Mouse (Mus musculus) mature B cell (primary cell): ENCODE measurements around the gene BC029722.
"Not testable (repeated sequence)": the region's sequence is repeated elsewhere in the genome, so short reads cannot be mapped to it uniquely, and the experiment has no call there.

Experiments
- in situ Hi-C: fragments of 300-500 bp; cut with MboI; formaldehyde crosslinking; loops from 2 replicates; pipeline ENCODE4 v1.14.3; 2019

Gene BC029722

DNA sequence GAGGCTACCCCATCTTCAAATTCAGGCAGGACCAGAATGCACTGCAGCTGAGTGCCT is at the start of gene BC029722:
Gene BC029722, minus strand, starts transcription at position 35 of the 57 bp plus-strand sequence.
- in situ Hi-C loops, result no loop called here

GRCm38 (mm10) chr2:155868320-155868719 is 49.1 kb upstream of the BC029722 start:
- in situ Hi-C loops, result no loop called here

- in situ Hi-C loops, result no loop called here
Measured at GRCm38 (mm10) chr2:155863301-155863867, 44.2 kb upstream of the BC029722 start.

GRCm38 (mm10) chr2:155862573-155863300 is 43.5 kb upstream of the BC029722 start:
- in situ Hi-C loops, result no loop called here

GRCm38 (mm10) chr2:155861581-155861980 is 42.4 kb upstream of the BC029722 start:
- in situ Hi-C loops, result no loop called here

DNA sequence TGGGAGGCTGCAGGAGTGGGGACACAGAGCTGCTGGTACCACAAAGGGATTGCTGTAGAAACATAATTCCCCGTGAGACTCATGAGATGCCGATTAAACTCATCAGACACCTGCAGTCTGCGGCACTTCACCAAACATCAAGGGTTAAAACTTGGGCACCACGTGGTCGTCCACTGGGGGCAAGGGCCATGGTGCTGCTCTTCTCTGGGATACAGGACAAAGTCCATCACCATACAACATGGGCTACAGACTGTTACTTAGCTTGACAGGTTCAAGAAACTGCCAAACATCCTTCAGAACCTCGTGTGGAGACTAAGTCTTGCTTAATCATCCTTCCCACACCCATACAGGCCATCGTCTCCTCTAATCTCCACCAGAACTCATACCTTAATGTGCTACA is 40.9 kb upstream of the BC029722 start:
- in situ Hi-C loops, result no loop called here

DNA sequence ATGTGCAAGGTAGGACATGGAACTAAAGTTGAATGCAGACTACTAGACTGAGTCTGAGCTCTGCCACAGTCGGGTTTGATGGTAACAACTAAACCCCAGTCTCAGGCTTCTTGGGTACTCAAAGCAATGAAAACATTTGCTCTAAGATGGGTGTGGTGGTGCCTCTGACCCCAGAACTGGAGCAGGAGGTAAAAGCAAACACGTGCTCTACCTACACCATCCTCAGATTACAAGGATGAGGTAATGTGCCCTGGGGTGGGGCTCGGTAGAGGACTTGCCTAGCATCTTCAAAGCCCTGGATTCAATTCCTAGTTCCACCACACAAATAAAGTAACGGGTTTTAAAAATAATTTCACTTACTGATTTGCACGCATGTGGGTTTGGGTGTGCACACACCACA is 33.3 kb upstream of the BC029722 start:
- in situ Hi-C loops, result no loop called here

GRCm38 (mm10) chr2:155850120-155850519 is 30.9 kb upstream of the BC029722 start:
- in situ Hi-C loops, result no loop called here

GRCm38 (mm10) chr2:155849464-155849863 is 30.2 kb upstream of the BC029722 start:
- in situ Hi-C loops, result no loop called here

DNA sequence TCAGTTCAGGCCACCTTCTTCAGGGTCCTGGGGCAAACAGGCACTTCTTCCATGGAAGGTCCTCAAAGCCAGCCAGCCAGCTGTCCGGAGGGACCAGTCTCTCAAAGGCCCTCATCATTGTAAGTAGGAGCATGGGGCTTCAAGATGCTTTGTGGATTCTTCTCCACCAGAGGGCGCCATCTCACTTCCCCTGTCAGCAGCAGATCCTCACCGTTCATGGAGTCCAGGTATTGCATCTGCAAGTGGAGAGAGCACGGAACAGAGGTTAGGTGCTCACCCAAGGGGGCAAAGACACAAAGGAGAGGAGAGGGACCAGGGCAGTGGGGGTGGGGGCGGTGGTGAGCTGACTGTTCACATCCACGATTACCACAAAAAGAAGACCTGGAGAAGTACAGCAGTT is 29.1 kb upstream of the BC029722 start:
- in situ Hi-C loops, result no loop called here

DNA sequence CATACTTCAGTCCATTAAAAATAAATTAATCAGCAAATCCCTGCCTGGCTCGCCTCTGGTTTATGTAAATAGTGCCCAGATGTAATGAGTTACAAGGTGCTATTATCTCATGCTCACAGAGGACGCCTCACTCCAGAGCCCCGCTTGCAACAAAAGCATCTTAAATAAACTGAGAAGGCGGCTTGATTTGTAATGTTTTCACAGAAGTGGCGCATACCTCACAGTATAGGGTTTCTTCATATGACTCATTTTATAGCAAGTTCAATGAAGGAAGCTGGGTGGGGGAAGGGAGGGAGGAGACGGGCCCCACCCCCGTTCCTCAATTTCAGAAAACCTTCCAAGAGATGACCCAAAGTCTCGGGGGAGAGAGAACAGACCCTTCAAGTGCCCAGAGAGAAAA is 27.7 kb upstream of the BC029722 start:
- in situ Hi-C loops, result no loop called here

DNA sequence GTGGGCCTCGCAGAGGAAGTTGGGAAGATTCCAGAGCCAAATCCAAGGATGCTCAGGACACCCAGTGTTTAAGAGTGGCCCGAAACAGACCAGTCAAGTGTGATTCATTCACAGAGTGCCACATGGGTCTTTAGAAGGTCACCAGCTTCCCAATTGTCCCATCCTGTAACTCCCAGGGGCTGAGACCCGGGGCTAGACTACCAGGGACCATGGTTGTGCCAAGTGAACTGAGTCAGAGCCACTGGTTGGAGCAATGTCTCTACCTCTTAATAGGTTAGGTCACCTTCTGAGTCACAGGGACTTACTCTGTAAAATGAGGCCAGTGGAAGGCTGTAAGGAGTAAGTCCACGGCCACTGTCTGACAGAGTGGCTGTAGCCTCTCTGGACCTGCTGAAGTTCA is 19.7 kb upstream of the BC029722 start:
- in situ Hi-C loops, result no loop called here

- in situ Hi-C loops, result no loop called here
Measured at GRCm38 (mm10) chr2:155837961-155838360, 18.7 kb upstream of the BC029722 start.

- in situ Hi-C loops, result no loop called here
Measured at GRCm38 (mm10) chr2:155834732-155835131, 15.5 kb upstream of the BC029722 start, which contains the start of gene Fam83c. Gene Fam83c (minus strand): TSS chr2:155834854.

DNA sequence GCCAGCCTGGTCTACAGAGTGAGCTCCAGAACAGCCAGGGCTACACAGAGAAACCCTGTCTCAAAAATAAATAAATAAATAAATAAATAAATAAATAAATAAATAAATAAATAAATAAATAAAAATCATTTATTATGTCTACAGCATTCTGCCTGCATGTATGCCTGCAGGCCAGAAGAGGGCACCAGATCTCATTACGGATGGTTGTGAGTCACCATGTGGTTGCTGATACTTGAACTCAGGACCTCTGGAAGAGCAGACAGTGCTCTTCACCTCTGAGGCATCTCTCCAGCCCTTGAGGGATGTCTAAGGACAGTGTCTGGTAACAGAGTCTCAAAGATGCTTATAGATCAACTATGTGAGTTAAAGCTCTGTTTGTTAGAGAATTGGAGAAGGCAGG is 12.9 kb upstream of the BC029722 start:
- in situ Hi-C loops, result not testable (repeated sequence)

- in situ Hi-C loops, result no loop called here
Measured at GRCm38 (mm10) chr2:155831302-155831701, 12.1 kb upstream of the BC029722 start.

- in situ Hi-C loops, result no loop called here
Measured at GRCm38 (mm10) chr2:155830841-155831240, 11.6 kb upstream of the BC029722 start.

DNA sequence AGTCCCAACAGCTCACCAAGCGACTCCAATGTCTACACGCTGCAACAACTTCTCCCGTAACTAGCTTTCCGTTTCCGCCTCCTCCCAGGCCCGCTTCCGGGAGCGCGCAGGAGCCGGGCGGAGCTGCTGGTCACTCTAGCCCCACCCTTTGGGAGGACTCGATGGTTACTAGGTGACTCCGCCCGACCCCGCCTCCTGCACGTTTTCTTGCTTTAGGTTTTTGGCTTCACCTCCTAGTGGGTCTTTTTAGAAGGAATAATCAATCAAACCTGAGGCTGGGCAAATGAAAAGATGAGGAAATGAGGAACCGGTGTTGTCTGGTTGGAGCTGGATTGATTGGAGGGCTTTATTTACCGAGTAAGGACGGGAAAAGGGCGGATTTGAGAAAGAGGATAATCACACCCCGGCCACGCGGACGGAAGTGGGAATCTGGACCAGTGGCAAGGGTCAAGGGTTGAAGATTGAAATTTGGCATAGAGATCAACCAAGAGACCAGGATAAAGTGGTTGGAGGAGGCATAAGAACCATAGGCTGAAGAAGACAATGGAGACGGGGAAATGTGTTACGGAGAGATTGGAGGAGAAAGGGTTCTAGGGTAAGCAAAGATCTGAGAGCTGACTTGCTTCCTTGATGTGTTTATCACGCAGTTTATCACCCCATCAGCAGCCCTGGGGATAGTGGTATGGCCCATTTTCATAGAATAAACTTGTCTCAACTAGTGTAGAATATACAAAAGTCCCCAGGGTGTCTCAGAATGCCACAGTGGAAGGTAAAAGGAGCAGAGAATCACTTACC is 7.6 kb upstream of the BC029722 start, which contains the start of gene Eif6:
Gene Eif6, minus strand, starts transcription at position 296 of the 795 bp plus-strand sequence.
- in situ Hi-C loops, result no loop called here

DNA sequence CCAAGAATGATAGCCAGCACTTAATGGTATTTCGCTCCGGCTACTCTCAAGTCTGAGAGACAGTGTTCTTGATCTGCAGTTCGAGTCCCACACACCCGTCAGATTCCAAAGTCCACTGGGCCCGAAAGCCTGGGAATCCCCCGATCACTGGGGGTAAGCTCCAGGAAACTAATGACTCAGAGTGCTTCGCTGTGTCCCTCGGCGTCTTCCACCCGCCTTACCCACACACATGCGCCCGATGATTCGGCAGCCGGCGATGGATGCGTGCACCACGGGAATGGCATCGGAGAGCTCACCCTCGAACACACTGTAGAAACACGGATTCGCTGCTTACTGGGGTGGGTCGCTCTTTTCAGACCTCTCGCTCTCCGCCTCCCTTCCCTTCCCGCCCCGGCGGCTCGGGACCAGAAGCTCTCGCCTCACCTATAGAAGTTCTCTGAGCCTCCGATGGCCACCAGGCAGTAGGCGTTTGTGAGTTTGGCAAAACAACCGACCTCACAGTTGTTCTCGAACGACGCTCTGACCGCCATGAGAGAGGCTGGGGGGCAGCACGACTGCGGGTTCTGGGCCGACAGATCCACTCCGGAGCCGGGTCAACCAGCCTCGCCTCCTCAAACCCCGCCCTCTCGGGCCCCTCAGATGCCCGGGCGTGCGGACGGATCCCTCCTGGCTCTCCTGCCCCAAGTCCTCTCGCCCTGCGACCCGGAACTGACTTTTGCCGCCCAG is 6.8 kb upstream of the BC029722 start:
- in situ Hi-C loops, result no loop called here

DNA sequence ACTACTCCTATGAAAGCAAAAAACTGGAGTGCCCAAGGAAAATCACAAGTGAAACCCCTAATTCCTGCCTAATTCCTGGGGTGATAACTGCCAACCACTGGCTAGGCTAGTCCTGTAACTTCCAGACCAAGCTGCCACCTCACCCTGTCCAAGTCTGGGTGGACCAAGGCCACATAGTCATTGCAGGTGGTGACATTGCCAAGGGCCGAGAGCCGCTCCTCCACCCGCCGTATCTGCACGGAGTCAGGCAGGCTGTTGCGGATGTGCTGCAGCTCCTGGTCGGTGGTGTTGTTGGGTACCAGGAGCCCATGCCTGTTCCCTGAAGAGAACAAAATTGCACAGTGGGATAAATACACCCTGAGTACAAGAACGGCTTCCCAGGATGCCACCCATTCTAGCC is 4.5 kb upstream of the BC029722 start:
- in situ Hi-C loops, result no loop called here

DNA sequence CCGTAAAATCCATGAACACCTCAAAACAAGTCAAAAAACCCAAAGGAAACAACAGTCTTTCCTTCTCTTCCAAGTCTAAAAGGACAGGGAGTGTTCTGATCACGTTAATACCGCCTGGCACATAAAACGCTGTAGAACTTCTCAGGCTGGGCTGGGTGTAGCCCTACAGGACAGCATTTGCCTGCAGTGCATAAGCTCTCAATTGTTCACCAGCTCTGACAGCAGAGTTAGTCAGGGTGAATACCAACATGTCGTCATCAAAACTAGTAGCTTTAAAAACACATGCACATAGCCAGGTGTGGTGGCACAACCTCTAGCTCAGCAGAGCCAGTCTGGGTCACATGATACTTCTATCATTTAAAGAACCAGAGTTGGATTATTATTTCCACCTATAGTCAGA is 1.6 kb upstream of the BC029722 start:
- in situ Hi-C loops, result no loop called here

GRCm38 (mm10) chr2:155819449-155820251 is 424 bp upstream of the BC029722 start:
- in situ Hi-C loops, result no loop called here
